Mouse (Mus musculus): ENCODE measurements at regions not wholly inside any gene's neighbourhood (a gene's known extent, or its start where the extent isn't known, plus 50 kb on each side); places are given as distances from the start of the nearest gene placed in this dataset.

DNA sequence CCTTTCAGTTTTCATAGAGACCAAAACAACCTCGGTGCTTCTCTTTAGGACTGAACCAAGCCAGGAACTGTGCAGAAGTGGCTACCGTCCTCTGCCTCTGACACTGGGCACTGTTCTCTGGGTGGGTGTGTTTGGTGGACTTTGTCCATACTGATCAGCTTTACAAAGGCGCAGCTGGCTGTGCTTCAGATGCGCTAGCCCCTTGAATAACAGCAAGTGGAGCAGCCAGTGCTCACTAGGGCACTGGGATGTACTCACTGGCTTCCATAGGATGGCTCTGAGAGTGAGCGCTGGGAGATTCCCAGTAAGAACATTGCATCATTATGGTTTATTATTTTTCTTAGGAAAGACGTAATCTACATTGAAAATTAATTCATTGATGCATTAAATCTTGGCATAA, 105.3 kb upstream of the Hmga2 start:
- TF ChIP-seq CTCF (IDR thresholded peaks at IDR 0.05; ENCODE audit: borderline replicate concordance, insufficient read depth, low read depth, low read length) (no peak), POLR2A (IDR thresholded peaks at IDR 0.05; ENCODE audit: borderline replicate concordance, insufficient read depth, low read length) (no peak)

All from cerebellum, adult 2 months (tissue).